Mouse (Mus musculus) inflammation-experienced regulatory T-cells, adult 6 months (primary cell): Measurements from ENCODE around the gene Pcbd2. TPM values are rescaled to one million over a fixed set of nuclear protein-coding genes. Genes with fewer than 3 reads are reported as not detected.
"Not testable (repeated sequence)": the region's sequence is repeated elsewhere in the genome, so short reads cannot be mapped to it uniquely, and the experiment has no call there.

ENCODE experiments used
- ATAC-seq: one replicate; pipeline ENCODE4 v1.8.0; 2017
- polyA plus RNA-seq, 3 experiments: library from polyadenylated mRNA; unstranded; fragments of 100-300 nt; shearing (Covaris generic); gene quantifications; one replicate each; pipeline ENCODE4 v1.2.1; 2017

Gene Pcbd2
- 10 to 100 TPM in 2 of 3 experiments, 1 to 10 TPM in 1; 1.4 to 21.8 (median 11.3) TPM for polyA plus RNA-seq

DNA sequence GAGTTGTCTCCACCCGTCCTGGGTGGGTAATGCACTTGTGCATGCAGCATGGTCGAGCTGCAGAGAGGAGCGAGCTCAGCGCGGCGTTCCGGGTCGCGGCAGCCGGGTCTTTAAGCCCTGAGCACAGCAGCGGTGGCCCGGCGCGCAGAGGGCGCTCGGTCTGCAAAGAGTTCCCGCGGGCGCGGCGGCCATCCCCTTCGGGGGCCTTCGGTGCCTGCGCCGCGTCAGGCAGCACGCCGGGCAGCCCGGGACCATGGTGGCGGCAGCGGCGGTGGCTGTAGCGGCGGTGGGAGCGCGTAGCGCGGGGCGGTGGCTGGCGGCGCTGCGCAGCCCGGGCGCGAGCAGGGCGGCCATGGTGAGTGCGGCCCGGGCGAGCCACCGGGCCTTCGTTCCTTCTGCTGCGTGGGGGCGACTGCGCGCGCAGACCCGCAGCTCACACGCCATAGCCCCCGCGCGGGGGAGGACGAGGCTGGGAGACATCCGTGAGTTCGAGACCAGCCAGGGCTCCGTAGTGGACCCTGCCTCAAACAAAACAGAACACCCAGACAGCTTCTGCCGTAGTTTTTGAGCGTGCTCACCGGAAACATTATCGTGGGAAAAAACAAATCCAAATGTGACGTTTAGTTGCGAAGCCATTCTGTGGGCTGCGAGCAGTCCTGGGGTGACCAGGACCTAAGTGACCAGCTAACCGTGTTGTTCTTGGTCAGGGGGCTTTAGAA lies at the start of gene Pcbd2:
TSS of gene Pcbd2 (plus strand) at position 249 of the 719 bp plus-strand sequence.
- peak; percentile 66 for ATAC-seq

DNA sequence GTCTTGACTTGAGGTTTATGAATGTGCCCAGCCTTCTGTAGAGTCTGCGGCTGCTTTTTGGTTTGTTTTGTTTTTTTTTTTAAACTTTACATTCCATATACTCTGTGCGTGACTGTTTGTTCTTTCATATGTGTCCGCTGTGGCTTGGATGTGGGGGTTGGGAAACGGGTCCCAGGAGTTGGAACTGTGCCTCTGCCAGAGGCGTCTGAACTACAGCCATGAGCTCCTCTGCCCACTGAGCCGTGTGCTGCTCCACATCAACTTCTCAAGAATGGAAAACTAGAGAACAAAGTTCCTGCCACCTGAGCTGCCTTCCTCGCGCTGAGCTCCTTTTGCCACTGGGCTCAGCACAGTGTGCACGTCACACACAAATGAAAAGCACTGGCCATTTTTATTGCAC lies 45.0 kb upstream of the Pcbd2 start:
- ATAC-seq = no peak

DNA sequence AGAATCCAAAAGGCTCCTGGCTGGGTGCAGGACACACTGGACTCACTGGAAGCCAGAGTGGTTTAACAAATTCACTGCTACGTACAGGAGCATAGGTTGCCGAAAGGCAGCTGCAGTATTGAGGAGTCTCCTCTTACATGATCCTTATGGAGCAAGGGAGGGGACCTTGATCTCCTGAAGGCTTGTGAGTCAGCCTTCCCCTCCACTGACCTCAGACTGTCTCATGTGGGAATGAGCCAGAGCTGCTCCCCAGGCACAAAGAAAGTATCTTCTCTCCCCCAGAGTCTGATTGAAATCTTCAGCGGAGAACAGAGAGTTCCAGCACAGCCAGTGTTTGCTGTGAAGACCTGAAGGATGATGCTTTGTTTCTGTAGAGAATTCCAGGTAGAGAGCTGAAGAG lies 43.6 kb upstream of the Pcbd2 start:
- no peak for ATAC-seq

DNA sequence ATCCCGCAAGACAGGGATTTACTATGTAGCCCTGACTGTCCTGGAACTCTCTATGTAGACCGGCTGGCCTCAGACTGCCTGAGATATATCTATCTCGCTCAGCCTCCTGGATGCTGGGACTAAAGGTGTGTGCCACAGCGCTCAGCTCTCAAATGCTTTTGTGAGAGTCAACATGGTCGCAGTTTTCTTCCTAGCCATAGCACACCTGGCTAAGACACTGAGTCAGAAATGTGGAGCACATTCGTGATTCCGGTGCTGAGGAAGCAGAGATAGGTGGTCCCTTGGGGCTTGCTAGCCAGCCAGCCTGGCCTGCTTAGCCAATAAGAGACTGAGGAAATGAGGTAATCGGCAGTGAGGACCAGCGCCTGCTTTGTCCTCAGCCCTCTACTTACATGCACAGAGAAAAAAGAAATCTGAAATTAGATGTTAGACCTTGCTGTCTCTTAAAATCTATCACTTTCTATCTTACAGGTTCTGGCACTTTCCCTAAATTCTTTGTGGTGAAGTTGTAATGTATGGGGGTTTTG lies 41.0 kb upstream of the Pcbd2 start:
- ATAC-seq = no peak

DNA sequence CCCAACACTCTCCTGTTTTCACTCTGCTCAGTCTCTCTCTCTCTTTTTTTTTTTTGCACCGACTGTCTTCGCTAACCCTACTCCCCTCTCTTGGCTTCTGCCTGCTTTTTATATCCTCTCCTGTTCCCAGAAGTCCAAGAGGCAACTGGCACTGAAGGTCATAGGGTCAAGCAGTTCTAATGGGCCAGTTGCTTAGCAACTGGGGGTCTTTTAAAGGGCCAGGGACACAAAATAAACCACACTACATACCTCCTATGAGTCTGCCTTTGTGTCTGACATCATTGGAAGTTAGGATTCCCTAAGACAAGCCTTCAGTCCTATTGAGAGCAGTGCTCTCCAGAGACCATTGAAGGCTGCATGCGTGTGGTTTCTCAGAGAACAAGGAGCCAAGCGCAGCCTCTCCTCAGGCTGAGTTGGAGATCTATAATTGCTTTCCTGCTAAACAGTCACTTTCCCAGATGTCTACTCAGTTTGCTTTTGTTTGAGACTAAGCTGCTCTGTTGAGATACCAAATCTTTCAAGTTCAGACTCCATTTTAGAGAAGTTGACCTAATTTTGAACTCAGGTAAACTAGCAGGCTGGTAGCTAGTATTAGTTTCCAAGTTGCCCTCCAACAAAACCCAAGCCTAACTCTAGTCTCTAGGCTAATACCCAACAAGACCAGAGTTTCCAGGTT lies 39.1 kb upstream of the Pcbd2 start:
- ATAC-seq = no peak

DNA sequence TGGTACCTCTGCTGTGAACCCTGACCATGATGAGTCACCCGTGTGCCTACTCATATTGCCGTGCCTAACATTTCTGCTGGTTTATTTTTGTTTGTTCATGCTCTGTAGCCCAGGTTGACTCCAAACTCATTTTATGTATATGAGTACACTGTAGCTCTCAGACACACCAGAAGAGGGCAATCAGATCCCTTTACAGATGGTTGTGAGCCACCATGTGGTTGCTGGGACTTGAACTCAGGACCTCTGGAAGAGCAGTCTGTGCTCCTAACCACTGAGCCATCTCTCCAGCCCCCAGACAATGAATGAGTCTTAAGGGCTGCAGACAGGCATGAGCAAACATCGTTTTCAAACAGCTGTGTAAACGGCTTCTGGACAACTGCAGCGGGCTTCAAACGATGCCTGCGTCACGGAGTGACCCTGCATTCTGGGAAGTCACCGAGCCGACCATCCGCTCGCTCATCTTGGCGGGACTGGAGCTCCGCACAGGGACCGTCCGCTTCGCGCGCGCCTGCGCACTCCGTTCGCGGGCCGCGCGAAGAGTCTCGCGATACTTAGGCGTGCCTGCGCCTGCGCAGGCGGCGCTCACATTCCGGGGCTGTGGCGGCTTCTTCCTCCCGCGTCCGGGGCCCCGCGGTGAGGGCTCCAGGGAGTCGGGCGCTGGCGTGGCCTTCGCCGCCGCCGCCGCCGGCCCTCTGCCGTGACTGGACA lies 34.5 kb upstream of the Pcbd2 start, which contains the start of gene B230219D22Rik:
TSS of gene B230219D22Rik (plus strand) at position 590 of the 708 bp plus-strand sequence.
- peak; percentile 88 for ATAC-seq

DNA sequence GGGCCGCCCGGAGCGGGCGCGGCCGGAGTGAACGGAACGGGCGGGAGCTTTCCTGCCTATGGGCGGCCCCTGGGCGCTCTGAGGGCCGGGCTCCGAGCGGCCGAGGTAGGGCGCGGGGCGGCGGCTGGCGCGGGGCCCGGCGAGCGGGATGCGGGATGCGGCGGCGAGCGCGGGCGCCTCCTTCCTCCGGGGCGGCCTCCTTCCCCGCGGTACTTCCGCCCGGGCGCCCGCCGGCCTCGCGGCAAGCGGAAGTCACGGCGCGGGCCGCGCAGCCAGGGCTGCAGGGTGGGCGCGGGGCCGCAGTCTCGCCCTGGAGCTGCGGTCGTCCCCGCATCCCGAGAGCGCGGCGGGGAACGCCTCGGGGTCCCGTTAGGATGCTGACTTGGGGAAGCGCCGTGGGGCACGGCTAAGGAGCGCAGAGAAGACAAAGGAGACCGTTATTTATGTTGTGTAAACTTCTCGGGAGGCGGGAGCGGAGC lies 33.9 kb upstream of the Pcbd2 start:
- peak; percentile 64 for ATAC-seq

DNA sequence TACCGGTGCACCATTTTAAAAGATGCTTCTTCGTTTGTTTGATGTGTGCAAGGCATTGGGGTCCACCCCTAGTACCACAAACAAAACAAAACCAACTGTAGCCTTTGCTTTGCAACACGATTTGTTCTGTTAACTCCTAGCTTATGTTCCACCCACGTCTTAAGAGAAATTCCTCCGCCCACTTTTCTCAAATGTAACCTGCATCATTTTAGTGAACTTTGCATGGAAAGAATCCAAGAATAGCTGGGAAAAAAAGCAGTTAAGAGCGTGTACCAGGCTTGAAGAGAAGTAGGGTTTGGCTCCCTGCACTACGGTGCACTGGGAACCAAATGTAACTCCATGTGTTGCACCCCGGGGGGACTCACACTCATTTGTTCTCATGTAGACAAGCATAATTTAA lies 33.1 kb upstream of the Pcbd2 start:
- no peak for ATAC-seq

DNA sequence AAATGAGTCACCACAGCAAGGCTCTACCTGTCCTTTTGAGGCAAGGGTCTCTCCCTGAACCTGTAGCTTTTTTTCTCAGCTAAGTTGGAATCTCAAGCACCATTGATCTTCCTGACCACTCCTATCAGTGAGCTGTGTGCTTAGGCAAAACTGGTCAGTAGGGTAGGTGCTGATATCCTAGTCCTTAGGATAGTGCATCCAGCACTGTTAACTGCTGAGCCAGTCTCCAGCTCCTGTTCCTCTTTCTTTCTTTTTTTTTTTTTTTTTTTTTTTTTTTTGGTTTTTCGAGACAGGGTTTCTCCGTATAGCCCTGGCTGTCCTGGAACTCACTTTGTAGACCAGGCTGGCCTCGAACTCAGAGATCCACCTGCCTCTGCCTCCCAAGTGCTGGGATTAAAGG lies 31.2 kb upstream of the Pcbd2 start:
- ATAC-seq = not testable (repeated sequence)

DNA sequence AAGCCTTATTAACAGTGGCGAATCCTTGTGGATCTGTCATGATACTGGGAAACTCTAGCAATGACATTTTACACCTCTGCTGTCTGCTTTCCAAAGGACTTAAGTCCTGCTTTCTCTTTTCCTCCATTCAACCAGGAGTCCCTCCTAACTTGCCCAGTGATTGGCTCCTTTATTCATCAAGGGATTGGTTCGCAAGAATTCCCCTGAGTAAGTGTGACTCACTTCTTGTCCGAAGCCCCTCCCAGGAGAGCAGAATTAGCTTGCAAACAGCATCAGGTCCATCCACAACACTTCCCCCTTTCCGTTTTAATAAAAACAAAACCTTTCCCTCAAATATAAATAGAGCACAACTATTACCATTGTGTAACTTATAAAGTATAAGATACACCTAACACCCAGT lies 22.9 kb upstream of the Pcbd2 start:
- ATAC-seq = no peak

DNA sequence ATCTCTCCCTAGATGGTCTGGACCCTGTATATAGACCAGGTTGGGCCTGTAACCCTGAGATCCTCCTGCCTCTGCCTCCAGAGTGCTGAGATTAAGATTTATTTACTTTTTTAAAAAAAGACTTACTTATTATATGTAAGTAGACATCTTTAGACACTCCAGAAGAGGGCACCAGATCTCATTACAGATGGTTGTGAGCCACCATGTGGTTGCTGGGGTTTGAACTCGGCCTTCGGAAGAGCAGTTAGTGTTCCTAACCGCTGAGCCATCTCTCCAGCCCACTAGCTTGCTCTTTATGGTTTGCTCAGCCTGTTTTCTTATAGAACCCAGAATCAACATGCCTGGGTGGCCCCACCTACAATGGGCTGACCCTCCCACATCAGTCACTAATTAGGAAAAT lies 14.3 kb upstream of the Pcbd2 start:
- no peak for ATAC-seq

DNA sequence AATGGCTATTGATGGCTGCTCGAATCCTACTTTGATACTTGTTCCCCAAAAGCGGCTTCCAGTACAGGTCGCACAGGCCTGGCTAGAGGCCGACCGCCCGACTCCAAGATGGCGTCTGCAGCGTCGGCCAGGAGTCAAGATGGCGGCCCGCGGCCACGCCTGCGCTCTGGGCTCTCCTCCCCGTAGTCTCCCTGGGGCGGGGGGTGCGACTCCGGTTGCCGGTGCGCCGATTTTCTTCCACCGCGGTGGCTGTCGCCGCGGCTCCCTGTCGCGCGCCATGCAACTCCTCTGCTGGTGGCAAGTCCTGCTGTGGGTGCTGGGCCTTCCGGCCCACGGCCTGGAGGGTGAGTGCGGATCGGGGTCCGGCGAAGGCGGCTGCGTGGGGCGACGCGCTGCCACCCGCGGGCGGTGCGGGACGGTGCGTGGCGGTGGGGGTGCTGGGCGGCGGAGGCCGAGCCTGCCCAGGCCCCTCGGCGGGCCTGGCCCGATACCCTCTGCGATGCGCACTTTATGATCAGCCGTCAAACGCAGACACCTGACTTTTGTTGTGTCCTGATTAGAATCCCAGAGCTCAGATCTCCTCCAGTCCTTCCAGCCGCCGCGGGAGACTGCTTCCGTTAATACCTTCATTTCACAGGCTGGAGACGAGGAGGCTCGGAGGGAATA lies 12.5 kb upstream of the Pcbd2 start, which contains the start of gene Txndc15:
TSS of gene Txndc15 (plus strand) at position 150 of the 666 bp plus-strand sequence.
- peak; percentile 75 for ATAC-seq

DNA sequence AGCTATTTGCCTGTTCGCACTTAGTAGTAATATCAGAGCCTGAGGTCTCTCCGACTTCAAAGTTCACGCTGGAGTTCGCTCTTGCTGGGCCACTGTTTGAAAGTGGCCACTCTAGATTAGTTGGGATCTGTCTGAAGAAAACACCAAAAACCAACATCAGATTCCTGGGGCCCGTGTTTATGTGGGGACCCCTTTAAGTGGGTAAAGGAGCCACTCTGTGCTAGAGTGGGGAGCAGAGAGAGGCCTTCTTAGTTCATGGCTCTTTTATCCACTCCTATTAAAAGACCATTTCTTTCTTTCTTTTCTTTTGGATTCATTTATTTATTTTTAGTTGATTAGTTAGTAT lies 12.0 kb upstream of the Pcbd2 start:
- no peak for ATAC-seq

DNA sequence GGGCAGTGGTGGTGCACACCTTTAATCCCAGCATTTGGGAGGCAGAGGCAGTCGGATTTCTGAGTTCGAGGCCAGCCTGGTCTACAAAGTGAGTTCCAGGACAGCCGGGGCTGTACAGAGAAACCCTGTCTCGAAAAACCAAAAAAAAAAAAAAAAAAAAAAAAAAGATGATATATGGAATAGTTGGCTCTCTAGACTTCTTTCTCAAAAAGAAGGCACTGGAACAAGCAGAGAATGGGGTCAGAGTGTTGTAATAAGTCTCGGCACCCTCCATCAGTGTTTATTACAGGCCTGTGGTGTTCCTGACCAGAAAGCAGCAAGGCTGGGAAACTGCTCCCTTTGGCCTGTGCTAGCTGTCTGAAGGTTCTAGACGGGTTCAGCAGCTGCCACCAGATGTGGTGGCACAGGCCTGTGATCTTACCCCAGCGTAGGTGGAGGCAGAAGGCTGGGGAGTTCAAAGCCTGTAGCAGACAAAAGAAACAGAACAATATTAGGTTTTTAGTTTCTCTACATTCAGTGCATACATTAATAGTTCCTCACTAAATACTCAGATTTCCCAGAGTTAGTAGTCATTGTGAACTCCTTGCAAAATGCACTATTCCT lies 11.2 kb upstream of the Pcbd2 start:
- no peak for ATAC-seq

DNA sequence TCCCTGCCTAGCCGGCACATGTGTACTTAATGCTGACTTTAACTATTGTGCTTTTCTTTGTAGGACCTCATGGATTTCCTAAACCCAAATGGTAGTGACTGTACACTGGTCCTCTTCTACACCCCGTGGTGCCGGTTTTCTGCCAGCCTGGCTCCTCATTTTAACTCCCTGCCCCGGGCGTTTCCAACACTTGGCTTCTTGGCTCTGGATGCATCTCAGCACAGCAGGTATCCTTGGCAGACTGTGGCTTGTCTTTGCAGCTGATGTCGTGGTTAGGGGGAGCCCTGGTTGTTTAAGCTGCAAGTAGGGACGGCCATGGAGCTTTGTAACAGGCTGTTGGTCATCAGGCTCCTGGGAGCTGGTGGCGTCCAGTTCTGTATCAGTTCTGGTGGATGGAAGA lies 5.7 kb upstream of the Pcbd2 start:
- no peak for ATAC-seq

DNA sequence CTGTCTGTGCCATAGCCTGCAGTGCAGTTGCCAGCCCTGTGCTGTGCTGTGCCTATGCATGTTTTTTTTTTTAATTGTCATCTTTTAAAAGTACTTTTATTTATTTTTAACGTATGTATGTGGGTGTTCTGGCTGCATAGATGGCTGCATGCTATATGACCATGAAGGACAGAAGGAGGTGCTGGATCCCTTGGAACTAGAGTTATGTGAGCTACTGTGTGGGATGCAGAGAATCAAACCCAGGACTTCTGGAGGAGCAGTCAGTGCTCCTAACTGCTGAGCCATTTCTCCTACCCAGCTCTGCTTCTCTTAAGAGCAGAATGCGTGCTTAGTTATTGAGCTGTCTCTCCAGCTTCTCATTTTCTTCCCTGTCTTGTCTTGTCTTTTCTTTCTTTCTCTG lies 5.2 kb upstream of the Pcbd2 start:
- ATAC-seq = no peak

DNA sequence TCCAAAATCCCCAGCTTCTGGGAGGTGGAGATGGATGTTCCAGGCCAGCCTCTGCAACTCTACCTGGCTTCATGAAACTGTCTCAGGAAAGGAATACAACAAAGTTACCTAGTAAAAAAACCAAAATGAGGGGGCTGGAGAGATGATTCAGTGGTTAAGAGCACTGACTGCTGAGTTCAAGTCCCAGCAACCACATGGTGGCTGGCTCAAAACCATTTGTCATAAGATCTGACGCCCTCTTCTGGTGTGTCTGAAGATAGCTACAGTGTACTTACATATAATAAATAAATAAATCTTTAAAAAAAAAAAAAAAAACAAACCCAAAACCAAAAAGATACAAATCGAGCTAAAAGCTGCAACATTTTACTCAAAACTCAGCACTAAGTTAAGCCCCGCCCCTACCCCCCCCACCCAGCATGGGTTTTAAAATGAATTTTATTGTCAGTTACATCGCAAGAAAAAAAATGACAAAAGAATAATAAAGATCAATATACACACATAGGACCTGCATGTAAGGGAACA lies 509 bp upstream of the Pcbd2 start:
- no peak for ATAC-seq

DNA sequence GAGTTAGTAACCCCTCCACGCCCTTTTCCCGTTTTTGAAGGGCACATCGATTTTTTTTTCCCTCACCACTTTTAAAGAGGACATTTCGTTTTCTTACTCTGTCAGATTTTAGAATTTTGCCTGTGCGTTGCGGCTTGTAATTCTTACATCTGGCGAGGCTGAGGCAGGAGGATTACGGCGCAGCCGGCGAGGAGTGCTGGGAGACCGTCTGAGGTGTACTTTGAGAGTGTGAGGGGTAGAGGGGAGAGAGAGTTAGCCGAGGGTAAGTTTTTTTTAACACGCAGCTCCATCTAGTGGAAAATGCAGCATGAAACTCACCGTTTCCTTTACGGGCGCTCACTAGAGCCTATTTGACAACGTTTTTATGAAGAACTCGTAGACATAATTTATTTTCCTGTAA lies 671 bp downstream of the Pcbd2 start:
- peak; percentile 83 for ATAC-seq

DNA sequence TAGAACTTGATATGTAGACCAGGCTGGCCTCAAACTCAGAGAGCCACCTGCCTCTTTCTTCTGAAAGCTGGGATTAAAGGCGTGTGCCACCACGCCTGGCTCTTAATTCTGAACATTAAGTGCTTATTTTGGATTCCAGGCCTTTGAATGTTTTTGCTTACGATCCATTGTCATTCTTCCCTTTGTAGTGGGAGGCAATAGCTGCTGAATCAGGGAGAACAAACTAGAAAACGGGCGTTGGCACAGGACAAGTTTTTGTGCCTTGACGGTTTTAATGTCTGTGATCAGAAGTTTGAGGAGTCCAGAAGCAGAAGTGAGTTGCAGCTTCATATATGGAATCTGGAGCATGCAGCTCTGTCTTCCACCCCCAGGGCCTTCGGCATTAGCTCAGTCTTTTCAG lies 3.5 kb downstream of the Pcbd2 start:
- no peak for ATAC-seq

DNA sequence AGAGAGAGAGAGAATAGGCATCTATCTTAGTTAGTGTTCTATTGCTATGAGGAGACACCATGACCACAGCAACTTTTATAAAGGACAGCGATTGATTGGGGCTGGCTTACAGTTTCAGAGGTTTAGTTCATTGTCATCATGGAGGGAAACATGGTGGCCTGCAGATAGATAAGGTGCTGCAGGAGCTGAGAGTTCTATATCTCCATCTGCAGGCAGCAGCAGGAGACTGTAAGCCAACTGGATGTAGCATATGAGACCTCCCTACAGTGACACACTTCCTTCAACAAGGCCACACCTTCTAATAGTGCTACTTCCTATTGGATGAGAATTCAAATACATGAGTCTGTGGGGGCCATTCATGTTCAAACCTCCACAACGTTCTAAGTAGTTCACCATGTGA lies 5.0 kb downstream of the Pcbd2 start:
- ATAC-seq = no peak

DNA sequence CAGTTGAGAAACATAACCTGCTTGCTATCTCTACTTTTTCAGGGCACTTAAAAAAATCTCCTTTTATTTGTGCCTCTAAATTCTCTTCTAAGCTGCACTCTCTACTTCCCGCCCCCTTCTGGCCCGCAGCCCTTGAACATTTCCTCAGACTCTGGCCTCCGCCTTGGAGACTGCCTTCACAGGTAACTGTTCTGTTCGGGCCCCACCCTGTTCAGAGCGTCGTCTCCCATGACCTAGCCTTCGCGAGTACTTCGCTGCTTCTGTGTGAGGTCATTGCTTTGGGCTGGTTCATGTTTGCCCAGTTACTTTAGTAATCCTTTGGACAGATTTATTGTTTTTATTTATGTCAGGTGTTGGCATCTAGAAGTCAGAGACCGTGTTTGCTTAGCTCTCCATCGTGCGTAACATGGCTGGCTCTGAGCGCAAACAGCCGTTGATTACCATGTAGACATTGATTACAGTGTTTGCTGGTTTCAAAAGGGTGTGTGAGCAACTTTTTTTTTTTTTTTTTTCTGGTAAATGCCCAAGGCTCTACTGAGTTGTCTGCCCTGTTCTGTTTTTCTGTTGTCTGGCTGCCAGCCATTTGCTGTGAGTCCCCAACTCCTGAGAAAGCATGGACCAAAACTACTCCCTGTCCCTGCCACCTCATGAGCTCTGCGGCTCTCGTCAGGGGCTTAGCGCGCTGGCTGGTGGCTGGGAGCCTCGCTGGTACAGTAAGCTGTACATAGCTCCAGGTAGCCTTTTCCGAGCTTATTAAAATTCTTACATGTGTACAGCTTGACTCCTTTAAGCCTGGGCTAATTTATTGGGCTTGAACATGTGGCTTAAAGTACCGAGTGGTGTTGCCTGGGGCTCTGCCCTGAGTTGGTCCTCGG lies 6.7 kb downstream of the Pcbd2 start:
- ATAC-seq = no peak
